Mouse (Mus musculus) heart, postnatal 36 days (tissue): ENCODE data around the gene Yipf6. TPM values are rescaled to one million over a fixed set of nuclear protein-coding genes. Genes with fewer than 3 reads are reported as not detected.
"Not testable (repeated sequence)": the region's sequence is repeated elsewhere in the genome, so short reads cannot be mapped to it uniquely, and the experiment has no call there.

ENCODE experiments used
- DNase-seq, 2 experiments: peaks; one replicate each; pipeline ENCODE4 v3.0.0; 2021 to 2022
- intact Hi-C: fragments of 180-260 bp; cut with DNase I; formaldehyde crosslinking; loops from one replicate; pipeline ENCODE4 v1.15.1; 2025
- total RNA-seq, 2 experiments: library from RNA; stranded (reverse); gene quantifications; 2 replicates each; pipeline ENCODE4 v1.2.3; 2021

The Yipf6 gene
- 10 to 100 TPM; 16.6 to 17.9 TPM for total RNA-seq

DNA sequence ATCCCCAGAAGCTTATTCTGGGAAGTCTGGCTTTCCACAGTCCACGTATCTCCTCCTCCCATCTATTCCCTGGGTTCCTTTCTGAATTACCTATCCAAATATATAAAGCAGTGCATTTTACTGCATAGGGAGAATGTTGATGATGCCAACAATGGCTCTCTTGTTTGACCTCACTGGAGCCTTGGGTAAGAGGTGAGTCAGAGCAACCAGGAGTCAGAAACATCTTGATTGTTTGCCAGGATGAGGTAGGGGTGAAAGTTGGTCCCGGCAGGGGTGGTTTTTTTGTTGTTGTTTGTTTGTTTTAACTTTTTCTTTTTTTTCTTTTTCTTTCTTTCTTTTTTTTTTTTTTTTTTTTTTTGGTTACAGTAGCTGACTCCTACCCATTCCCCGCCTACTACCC is at the start of gene Yipf6:
Gene Yipf6 (plus strand): TSS at position 216 of the 400 bp plus-strand sequence.
- no peak for DNase-seq
- intact Hi-C loops = loop anchor here (5.0 kb wide), 1 partner anchor 234 kb away; no protein-coding TSS in a partner anchor

DNA sequence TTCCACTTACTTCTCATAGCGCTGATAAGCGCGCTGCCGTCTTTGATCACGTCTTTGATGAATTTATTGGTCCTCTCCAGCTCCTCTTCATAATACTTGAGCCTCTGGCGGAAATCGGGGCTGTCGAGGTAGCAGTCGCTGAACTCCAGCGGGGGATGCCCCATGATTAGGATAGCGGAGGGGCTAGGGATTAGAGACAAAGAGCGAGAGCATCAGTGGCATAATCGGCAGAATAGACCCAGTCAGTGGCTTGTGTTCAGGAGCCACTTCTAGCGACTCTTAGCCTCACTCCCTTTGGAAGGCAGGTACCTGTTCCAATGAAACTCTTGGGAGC is 46.1 kb upstream of the Yipf6 start:
- intact Hi-C loops = no loop called here
- DNase-seq = no peak

DNA sequence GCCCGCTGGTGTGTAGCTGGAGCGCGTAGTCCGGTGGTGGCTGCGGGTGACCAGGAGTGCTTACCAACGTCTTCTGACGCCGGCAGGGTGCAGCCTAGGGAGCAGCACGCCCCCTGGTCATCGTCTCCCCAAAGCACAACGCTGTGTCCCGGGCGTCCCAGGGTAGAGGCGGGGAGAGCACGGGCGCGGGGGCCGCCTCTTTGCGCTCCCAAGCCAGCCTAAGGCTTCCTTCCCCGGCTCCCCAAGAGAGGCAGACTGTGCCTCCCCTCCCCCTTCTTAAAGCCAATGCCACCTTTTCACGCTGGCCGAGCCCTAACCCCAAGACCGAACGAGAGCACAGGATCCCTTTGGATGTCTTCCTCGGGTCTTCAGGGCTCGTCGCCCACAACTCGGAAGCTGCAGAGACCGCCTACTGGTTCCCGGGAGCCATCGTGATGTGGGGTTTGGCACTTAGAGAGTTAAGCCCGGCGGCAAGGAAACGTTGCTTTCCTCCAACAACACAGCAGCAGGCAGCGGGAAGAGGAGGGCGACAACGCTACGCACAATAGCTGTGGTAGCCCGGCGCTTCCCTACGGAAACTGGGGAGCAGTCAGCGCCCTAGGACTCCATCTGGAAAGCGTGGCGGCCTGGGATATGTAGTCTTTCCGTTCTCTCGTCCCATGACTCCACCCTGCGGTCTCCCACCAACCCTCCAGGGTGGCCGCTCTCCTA is 45.6 kb upstream of the Yipf6 start, which contains the start of gene Ophn1:
Gene Ophn1 (minus strand): TSS at position 620 of the 711 bp plus-strand sequence.
- intact Hi-C loops = no loop called here

DNA sequence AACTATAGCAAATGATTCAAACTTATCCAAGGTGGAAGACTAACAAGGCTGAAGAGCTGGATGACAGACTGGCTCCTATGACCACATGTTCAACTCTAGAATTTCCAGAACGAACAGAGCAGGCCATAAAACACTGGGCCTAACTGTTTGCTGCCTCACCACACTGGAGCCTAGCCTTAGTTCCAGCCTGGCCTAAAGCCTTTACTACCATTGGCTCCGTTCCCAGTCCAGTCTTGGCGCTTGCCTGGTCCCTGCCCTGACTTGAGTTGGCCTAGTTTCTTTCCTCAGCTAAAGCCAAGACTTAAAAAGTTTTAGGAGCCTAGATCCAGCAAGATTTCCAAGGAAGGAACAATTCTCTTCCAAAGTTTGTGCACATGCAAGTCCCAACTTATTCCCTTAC is 37.8 kb upstream of the Yipf6 start:
- intact Hi-C loops = no loop called here
- peak; percentile 46 to 55 for DNase-seq

More for the DNA sequence above, 45.6 kb upstream of the Yipf6 start, which contains the start of gene Ophn1:
- DNase-seq = peak; percentile 63 to 79

DNA sequence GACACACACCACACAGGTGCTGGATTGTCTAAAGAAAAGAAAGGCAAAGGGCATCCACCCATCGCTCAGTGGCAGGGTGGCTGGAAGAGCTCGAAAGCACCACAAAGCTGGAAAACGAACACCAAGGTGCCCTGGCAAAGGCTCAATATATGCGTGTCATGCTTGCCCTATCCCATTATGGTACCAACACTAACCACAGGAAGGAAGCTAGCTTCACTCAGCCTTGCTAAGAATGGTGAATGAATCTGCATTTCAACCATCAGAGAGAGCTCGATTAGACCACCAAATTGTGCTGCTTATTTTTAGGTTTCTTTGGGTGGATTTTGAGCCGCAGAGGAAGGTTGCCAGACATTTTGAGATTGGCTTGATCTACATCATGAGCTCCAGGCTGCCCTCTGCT is 31.9 kb upstream of the Yipf6 start:
- DNase-seq = no peak
- intact Hi-C loops = no loop called here

DNA sequence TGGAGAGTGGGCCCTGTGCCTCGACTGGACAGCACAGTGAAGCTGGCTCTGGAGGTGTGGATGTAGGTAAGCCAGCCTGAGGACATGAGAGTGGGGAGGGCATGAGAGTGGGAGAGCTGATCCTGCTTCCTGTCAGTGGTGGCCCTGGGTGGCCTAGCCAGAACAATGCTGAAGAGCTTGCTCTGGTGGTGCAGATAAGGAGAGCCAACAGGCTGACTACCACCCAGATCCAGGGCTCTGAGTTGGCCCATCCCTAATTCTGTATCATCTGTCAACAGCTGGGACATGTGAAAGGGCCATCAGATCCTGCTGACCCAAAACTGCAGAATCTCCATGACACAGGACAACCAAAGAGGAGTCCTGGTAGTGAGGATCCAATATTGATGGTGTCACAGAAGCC is 27.2 kb upstream of the Yipf6 start:
- intact Hi-C loops = no loop called here
- no peak for DNase-seq

DNA sequence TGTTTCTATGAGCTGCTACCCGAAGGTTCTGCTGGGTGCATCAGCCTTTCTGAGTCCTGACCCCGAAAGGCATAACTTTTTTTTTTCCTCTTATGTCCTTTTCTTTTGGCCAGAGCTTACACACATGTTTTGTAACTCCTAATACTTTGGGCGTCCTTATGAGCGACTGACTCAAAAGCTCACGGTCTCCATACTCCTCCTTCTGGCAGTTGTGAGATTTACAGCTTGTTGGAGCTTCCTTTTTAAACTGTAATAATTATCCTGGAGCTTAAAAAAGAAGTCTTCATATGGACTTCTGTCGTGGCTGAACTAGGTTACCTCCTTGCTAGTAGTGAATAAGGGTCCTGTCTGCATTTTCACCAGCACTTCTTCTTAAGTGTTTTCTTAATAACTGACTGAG is 16.7 kb upstream of the Yipf6 start:
- peak; percentile 9 to 19 for DNase-seq
- intact Hi-C loops = loop anchor here (1.0 to 5.0 kb wide), 2 partner anchors 112 to 218 kb away; no protein-coding TSS in a partner anchor

DNA sequence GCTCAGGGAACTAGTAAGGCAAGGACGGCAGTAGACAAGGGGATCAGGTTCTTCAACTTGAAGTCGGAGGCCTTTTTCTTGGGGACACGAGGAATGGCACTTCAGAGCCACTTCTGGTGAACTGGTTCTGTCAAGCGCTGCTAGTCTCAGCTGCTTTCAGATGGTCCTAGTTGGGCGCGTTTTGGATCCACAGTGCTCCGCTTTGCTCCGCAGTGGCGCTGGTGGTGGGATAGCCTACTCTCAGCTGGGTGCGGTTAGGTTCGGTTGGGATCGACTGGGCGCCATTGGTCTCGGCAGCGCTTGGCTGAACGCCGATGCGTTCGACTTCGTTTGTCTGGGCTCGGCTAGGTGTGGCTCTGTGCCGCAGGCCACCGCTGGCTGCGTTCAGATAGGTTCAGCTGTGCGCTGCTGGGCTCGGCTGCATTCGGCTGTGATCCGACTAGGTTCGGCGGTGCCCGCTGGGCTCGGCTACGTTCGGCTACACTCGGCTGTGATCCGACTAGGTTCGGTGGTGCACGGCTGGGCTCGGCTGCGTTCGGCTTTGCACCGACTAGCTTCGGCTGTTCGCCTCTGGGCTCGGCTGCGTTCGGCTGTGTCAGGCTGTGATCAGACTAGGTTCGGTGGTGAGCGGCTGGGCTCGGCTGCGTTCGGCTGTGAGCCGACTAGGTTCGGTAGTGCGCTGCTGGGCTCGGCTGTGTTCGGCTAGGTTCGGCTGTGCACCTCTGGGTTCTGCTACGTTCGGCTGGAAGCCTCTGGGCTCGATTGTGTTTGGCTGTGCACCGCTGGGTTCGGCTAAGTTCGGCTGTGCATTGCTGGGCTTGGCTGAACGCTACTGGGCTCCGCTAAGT is 815 bp downstream of the Yipf6 start:
- intact Hi-C loops = loop anchor here (5.0 kb wide), 1 partner anchor 235 kb away; no protein-coding TSS in a partner anchor
- DNase-seq = peak; percentile 94

DNA sequence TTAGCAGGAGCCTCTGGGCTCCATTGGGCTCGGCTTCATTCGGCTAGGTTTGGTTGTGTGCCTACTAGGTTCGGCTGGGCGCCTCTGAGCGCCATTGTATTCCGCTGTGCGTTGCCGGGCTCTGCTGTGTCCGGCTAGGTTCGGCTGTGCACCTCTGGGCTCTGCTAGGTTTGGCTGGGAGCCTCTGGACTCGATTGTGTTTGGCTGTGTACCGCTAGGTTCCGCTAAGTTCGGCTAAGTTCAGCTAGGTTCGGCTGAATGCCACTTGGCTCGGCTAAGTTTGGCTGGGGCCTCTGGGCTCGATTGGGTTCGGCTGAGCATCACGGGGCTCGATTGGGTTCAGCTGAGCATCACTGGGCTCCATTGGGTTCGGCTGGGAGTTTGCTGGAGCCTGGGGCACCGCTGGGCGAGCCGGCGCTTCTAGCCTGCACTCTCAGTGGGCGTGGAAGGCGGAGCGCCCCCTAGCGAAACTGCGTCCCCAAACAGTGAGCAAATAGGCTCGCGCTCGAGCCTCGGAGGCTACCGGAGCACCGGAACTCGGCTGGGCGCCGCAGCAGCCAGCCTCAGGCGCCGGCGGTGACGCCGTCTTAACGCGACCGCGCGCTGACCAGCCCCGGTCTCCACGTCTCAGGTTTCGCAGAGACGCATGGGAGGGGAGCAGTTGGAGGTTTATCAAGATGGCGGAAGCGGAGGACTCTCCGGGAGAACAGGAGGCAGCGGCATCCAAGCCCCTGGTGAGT is 1.6 kb downstream of the Yipf6 start:
- DNase-seq = peak; percentile 92 to 94
- intact Hi-C loops = loop anchor here (5.0 kb wide), 1 partner anchor 235 kb away; no protein-coding TSS in a partner anchor

DNA sequence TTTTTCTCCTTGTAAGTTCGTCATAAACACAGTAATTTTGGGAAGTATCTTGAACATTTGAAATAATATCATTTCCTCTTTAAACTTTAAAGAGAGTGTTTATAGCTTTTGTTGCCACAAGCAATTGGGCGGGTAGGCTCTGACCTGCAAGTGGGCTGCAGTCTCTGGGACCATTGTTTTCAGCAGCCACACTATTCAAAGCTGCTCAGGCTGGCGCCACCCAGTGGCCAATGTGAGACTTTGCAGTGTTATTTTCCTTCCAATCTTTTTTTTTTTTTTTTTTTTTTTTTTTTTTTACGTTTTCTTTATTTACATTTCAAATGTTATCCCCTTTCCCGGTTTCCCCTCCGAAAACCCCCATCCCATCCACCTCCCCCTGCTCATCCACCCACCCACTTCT is 17.8 kb downstream of the Yipf6 start:
- peak in 1 of 2 experiments; percentile 20 for DNase-seq
- intact Hi-C loops = no loop called here

DNA sequence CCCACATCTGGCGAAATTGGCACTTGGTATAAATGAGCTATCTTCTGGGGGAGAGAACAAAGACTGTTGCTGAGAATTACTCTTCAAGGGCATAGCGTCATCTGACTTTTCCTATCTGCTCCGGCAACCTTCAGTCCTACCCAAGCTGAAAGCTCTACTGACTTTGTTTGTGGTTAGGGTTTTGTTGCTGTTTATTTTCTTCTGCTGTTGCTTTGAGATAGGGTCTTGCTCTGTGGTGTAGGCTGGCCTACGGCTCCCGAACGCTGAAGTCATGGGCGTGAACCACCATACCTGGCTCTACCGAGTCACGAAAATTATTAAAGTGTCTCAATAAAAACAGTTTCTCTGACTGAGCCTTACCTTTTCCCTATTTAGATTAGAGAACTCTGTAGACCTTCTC is 22.2 kb downstream of the Yipf6 start:
- intact Hi-C loops = no loop called here
- no peak for DNase-seq

DNA sequence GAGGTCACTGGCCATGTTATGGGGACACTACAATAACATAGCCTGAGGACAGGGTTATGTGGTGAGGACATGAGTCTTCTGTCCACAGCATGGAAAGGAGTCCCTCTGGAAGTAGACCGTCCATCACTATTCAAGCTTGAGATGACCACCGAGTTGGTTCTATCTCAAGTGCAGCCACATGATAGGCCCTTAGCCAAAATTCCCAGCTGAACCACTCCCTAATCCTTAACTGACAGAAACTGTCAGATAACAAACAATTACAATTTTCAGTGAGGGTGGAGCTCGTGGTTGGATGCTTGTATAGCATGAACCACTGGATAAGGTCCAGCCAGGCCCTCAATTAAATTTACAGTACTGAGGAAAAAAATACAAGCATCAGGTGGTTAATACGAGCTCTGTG is 22.9 kb downstream of the Yipf6 start:
- no peak for DNase-seq
- intact Hi-C loops = no loop called here

DNA sequence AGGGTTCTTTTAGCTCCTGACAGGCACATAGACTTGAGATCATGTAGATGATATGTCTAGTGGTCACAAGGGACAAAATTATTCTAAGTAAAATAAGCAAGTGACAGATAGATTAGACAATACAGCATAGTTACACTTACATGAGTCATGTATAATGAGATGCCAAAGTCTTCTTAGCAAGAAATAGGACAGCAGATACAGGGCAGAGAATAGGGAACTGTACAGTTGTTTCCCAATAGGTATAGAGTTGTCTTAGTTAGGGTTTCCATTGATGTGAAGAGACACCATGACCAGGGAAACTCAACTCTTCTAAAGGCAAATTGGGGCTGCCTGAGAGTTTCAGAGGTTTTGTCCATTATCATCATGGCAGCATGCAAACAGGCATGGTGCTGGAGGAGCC is 27.6 kb downstream of the Yipf6 start:
- intact Hi-C loops = no loop called here
- DNase-seq = no peak

DNA sequence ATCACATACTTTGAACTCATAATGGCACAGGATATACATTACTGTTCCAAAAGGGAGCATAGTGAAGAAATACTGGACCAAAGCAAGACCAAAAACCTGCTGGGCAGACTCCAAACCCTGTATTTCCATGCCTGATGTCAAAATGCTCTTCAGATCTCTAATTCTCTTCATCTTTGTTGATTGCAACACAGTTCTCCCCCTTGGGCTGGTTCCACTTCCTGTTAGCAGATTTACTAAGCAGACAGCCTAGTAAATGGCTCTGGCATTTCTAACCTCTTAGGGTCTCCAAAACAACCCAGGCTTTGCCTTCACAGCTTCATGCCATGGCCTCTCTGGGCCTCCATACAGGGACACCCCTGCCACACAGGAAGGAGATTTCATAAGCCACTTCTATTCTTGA is 28.4 kb downstream of the Yipf6 start:
- intact Hi-C loops = no loop called here

DNA sequence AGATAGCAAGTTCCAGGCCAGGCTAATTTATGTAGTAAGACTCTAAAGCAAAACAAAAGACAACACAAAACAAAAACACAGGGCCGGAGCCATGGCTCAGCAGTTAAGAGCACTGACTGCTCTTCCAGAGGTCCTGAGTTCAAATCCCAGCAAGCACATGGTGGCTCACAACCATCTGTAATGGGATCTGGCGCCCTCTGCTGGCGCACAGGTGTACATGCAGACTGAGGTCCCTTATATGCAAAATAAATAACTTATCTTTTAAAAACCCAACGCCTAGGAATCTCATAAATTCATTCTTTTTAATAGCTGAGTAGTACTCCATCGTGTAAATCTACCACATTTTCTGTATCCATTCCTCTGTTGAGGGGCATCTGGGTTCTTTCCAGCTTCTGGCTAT is 50.5 kb downstream of the Yipf6 start:
- DNase-seq, intact Hi-C loops: not testable (repeated sequence)

More for the DNA sequence above, 28.4 kb downstream of the Yipf6 start:
- DNase-seq = no peak

DNA sequence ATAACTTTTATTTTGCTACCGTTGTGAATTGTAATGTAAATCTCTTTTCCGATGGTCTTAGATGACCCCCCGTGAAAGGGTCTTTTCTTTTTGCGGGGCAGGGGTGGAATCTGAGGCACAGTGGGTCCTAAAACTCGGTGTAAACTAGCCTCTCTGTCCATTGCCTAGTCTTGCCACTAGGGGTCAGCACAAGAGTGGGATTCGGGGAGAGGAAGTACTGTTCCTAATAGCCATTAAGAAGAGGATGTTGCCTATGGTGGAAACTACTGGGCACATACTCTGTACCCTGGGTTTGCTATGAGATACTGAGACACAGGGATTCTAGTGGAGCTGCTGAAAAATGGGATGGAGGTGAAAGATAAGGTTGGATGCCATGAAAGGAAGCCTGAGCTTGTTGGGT is 53.5 kb downstream of the Yipf6 start:
- intact Hi-C loops = loop anchor here (1.0 kb wide), 2 partner anchors 70 to 124 kb away; no protein-coding TSS in a partner anchor
- peak; percentile 65 to 66 for DNase-seq

Other genes with a start within 250 kb of the Yipf6 start
- 1 to 10 TPM; 7.2 to 8.8 TPM for gene Ophn1, start 45.3 kb upstream of the Yipf6 start, total RNA-seq
- gene Stard8, start 66.9 kb downstream of the Yipf6 start, total RNA-seq = 10 to 100 TPM; 31.6 to 32.2 TPM
- gene Efnb1, start 199.8 kb downstream of the Yipf6 start, total RNA-seq = 10 to 100 TPM; 17.4 to 27.6 TPM